Mouse (Mus musculus) embryonic stem cell, embryonic (primary cell): ENCODE measurements around the gene Fgfr1op.

ENCODE experiments used
- CTCF ChIA-PET, 4 experiments: fragments of 300-600 bp in 2 of 4; fragments of 350-600 bp in 2 of 4; sonication (Branson Sonifier 250); formaldehyde crosslinking; loops; one replicate each; lab custom pipeline; 2022; ENCODE audit warnings: inconsistent platforms in 2 of 4; lab: Charles Lee
- POLR2A ChIA-PET, 4 experiments: fragments of 300-600 bp in 2 of 4; fragments of 350-600 bp in 2 of 4; sonication (Branson Sonifier 250); formaldehyde crosslinking; loops; one replicate each; lab custom pipeline; 2022; ENCODE audit warnings: antibody characterized with exemption in 4 of 4, inconsistent platforms in 1 of 4; lab: Charles Lee

Gene Fgfr1op

DNA sequence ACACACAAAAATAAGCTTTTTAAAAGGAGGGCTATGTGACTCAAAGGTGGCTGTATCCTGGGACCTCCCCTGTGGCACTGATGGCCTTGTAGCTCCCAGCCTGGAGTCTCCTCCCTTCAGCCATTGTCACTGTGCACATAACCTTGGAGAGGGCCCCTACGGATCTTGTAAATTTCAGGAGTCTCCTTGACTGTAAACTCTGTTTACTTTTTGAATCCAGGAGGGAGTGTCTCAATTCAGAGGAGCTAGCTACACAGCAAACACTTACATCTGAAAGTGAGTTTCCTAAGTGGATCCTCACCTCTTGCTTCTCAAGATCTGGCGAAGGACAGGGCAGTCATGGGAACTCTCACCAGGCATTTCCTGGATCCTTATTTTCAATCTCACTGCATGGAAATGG, 78.8 kb downstream of the Fgfr1op start:
- POLR2A ChIA-PET, result no interaction called here
- CTCF ChIA-PET, result interaction anchor here in 3 of 4 experiments (0.6 to 1.0 kb wide), 3 partner anchors 72 to 262 kb away, joined by 3 to 4 read pairs (median 3); no protein-coding TSS in a partner anchor

DNA sequence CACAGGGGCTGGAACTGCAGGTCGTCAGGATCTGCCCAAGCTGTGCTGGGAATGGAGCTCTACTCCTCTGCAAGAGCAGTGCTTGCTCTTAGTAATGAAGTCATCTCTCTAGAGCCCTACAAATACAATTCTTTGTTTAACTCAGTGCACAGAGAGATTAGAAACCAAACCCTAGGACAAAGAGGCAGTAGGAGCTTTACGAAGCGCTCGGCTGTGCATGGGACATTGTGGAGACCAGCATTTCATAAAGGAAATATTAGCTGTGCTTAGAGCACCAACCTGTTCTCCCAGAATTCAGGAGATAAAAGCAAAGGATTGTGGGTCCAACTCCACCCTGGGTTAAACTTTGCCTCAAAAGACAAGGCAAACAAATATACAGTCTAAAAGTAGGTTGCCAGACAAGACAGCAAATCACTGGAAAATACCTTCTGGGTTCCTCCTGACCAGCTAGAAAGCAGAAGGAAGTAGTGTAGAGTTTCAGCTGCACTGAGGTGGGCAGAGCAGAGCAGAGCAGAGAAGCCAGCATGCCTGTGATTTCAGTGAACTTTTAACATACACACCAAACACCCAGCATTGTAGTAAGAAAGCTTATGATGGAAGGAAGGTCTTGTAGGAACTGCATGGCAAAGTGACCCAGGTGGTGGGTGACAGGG, 80.9 kb downstream of the Fgfr1op start:
- ChIA-PET POLR2A (interaction anchor here in 1 of 4 experiments (1.3 kb wide), 1 partner anchor 15 kb away, joined by 3 read pairs; no protein-coding TSS in a partner anchor), CTCF (interaction anchor here in 2 of 4 experiments (0.5 to 1.2 kb wide), 2 partner anchors 11 to 60 kb away, joined by 3 to 7 read pairs; no protein-coding TSS in a partner anchor)
